Mouse (Mus musculus): Measurements from ENCODE around the gene Fam208a. TPM values are rescaled to one million over a fixed set of nuclear protein-coding genes. Genes with fewer than 3 reads are reported as not detected.

Gene Fam208a
- polyA plus RNA-seq, 1 experiment from 2014 or later: 21.6 TPM

- H3K36me3 ChIP-seq (replicated peaks): no peaks in the 10 kb centered on the region
- no peak overlapping the region for H3K9ac ChIP-seq
- no peak overlapping the region for H3K4me2 ChIP-seq
- no peaks in the 10 kb centered on the region for H3K27me3 ChIP-seq
- H3K4me1 ChIP-seq: no peaks in the 10 kb centered on the region
- no peak for ATAC-seq (ENCODE audit: low FRiP score)
- H3K4me3 ChIP-seq (replicated peaks): no peak overlapping the region
- 92% methylated on average over 6 of the region's 6 CpGs for WGBS
- no peaks in the 10 kb centered on the region for H3K9me3 ChIP-seq
- no peak overlapping the region for H3K27ac ChIP-seq
These were observed 28.1 kb upstream of the Fam208a start for GRCm38 (mm10) chr14:27400495-27400894.

GRCm38 (mm10) chr14:27401717-27402278, 26.8 kb upstream of the Fam208a start:
- H3K9me3 ChIP-seq: no peaks in the 10 kb centered on the region
- no peaks in the 10 kb centered on the region for H3K27me3 ChIP-seq
- no peaks in the 10 kb centered on the region for H3K4me1 ChIP-seq
- no peak overlapping the region for H3K4me3 ChIP-seq (replicated peaks)
- 91% methylated on average over 12 of the region's 12 CpGs for WGBS
- H3K27ac ChIP-seq: no peak overlapping the region
- no peaks in the 10 kb centered on the region for H3K36me3 ChIP-seq (replicated peaks)
- no peak overlapping the region for H3K9ac ChIP-seq
- no peak overlapping the region for H3K4me2 ChIP-seq
- no peak for ATAC-seq (ENCODE audit: low FRiP score)

GRCm38 (mm10) chr14:27402332-27403250, 26.0 kb upstream of the Fam208a start:
- no peak for ATAC-seq (ENCODE audit: low FRiP score)
- Histone ChIP-seq H3K4me1 (no peaks in the 10 kb centered on the region), H3K36me3 (replicated peaks) (no peaks in the 10 kb centered on the region), H3K9me3 (no peaks in the 10 kb centered on the region), H3K4me2 (no peak overlapping the region), H3K27ac (no peak overlapping the region), H3K27me3 (no peaks in the 10 kb centered on the region), H3K4me3 (replicated peaks) (no peak overlapping the region), H3K9ac (no peak overlapping the region)
- WGBS: 83% methylated on average over 10 of the region's 10 CpGs

GRCm38 (mm10) chr14:27405452-27405851, 23.2 kb upstream of the Fam208a start:
- Histone ChIP-seq H3K36me3 (replicated peaks) (no peaks in the 10 kb centered on the region), H3K4me3 (replicated peaks) (no peak overlapping the region), H3K4me2 (no peak overlapping the region), H3K9ac (no peak overlapping the region), H3K4me1 (no peaks in the 10 kb centered on the region), H3K9me3 (0 out of 2 replicates have a peak, but pooled peaks cover 5% of the 10 kb centered on the region), H3K27ac (no peak overlapping the region), H3K27me3 (no peaks in the 10 kb centered on the region)
- ATAC-seq (ENCODE audit: low FRiP score): no peak
- WGBS: 86% methylated on average over 4 of the region's 4 CpGs

- no peak overlapping the region for H3K4me2 ChIP-seq
- no peak overlapping the region for H3K9ac ChIP-seq
- H3K36me3 ChIP-seq (replicated peaks): no peaks in the 10 kb centered on the region
- no peaks in the 10 kb centered on the region for H3K27me3 ChIP-seq
- no peak overlapping the region for H3K27ac ChIP-seq
- no peak for ATAC-seq (ENCODE audit: low FRiP score)
- 0 out of 2 replicates have a peak, but pooled peaks cover 5% of the 10 kb centered on the region for H3K9me3 ChIP-seq
- 98% methylated on average over 2 of the region's 2 CpGs for WGBS
- no peak overlapping the region for H3K4me3 ChIP-seq (replicated peaks)
- no peaks in the 10 kb centered on the region for H3K4me1 ChIP-seq
These were observed 22.7 kb upstream of the Fam208a start for GRCm38 (mm10) chr14:27405947-27406346.

GRCm38 (mm10) chr14:27408240-27408639, 20.4 kb upstream of the Fam208a start:
- Histone ChIP-seq H3K9ac (no peak overlapping the region), H3K4me2 (no peak overlapping the region), H3K9me3 (0 out of 2 replicates have a peak, but pooled peaks cover 5% of the 10 kb centered on the region), H3K36me3 (replicated peaks) (no peaks in the 10 kb centered on the region), H3K27ac (no peak overlapping the region), H3K4me1 (no peaks in the 10 kb centered on the region), H3K4me3 (replicated peaks) (no peak overlapping the region), H3K27me3 (no peaks in the 10 kb centered on the region)
- ATAC-seq (ENCODE audit: low FRiP score): no peak
- 90% methylated on average over 3 of the region's 3 CpGs for WGBS

- no peaks in the 10 kb centered on the region for H3K27me3 ChIP-seq
- H3K4me1 ChIP-seq: no peaks in the 10 kb centered on the region
- H3K27ac ChIP-seq: no peak overlapping the region
- no peak for ATAC-seq (ENCODE audit: low FRiP score)
- no peaks in the 10 kb centered on the region for H3K36me3 ChIP-seq (replicated peaks)
- 97% methylated on average over 3 of the region's 3 CpGs for WGBS
- 0 out of 2 replicates have a peak, but pooled peaks cover 5% of the 10 kb centered on the region for H3K9me3 ChIP-seq
- H3K4me3 ChIP-seq (replicated peaks): no peak overlapping the region
- H3K4me2 ChIP-seq: no peak overlapping the region
- no peak overlapping the region for H3K9ac ChIP-seq
These were observed 19.0 kb upstream of the Fam208a start for GRCm38 (mm10) chr14:27409662-27410061.

- H3K9me3 ChIP-seq: 0 out of 2 replicates have a peak, but pooled peaks cover 5% of the 10 kb centered on the region
- H3K27ac ChIP-seq: no peak overlapping the region
- ATAC-seq (ENCODE audit: low FRiP score): no peak
- H3K4me2 ChIP-seq: no peak overlapping the region
- no peak overlapping the region for H3K4me3 ChIP-seq (replicated peaks)
- 92% methylated on average over 7 of the region's 7 CpGs for WGBS
- H3K27me3 ChIP-seq: no peaks in the 10 kb centered on the region
- H3K9ac ChIP-seq: no peak overlapping the region
- no peaks in the 10 kb centered on the region for H3K36me3 ChIP-seq (replicated peaks)
- no peaks in the 10 kb centered on the region for H3K4me1 ChIP-seq
These were observed 17.1 kb upstream of the Fam208a start for GRCm38 (mm10) chr14:27411492-27411891.

GRCm38 (mm10) chr14:27412699-27413098, 15.9 kb upstream of the Fam208a start:
- Histone ChIP-seq H3K4me2 (no peak overlapping the region), H3K27me3 (no peaks in the 10 kb centered on the region), H3K9ac (no peak overlapping the region), H3K36me3 (replicated peaks) (no peaks in the 10 kb centered on the region), H3K4me3 (replicated peaks) (no peak overlapping the region), H3K9me3 (0 out of 2 replicates have a peak, but pooled peaks cover 5% of the 10 kb centered on the region), H3K27ac (no peak overlapping the region), H3K4me1 (no peaks in the 10 kb centered on the region)
- ATAC-seq (ENCODE audit: low FRiP score): no peak
- 91% methylated on average over 8 of the region's 8 CpGs for WGBS

GRCm38 (mm10) chr14:27413961-27414360, 14.7 kb upstream of the Fam208a start:
- H3K9ac ChIP-seq: no peak overlapping the region
- H3K9me3 ChIP-seq: 0 out of 2 replicates have a peak, but pooled peaks cover 5% of the 10 kb centered on the region
- no peak for ATAC-seq (ENCODE audit: low FRiP score)
- H3K4me3 ChIP-seq (replicated peaks): no peak overlapping the region
- WGBS: 42% methylated on average over 4 of the region's 4 CpGs
- H3K36me3 ChIP-seq (replicated peaks): no peaks in the 10 kb centered on the region
- H3K27me3 ChIP-seq: no peaks in the 10 kb centered on the region
- no peak overlapping the region for H3K4me2 ChIP-seq
- H3K27ac ChIP-seq: no peak overlapping the region
- no peaks in the 10 kb centered on the region for H3K4me1 ChIP-seq

- 62% methylated on average over 3 of the region's 3 CpGs for WGBS
- Histone ChIP-seq H3K4me3 (replicated peaks) (no peak overlapping the region), H3K9me3 (no peaks in the 10 kb centered on the region), H3K4me1 (no peaks in the 10 kb centered on the region), H3K4me2 (no peak overlapping the region), H3K27ac (no peak overlapping the region), H3K36me3 (replicated peaks) (no peaks in the 10 kb centered on the region), H3K9ac (no peak overlapping the region), H3K27me3 (no peaks in the 10 kb centered on the region)
- ATAC-seq (ENCODE audit: low FRiP score): no peak
These were observed 7.8 kb upstream of the Fam208a start for GRCm38 (mm10) chr14:27420816-27421215.

- whole genome bisulfite sequencing: 95% methylated on average over 1 of the region's 1 CpGs
- Histone ChIP-seq H3K4me1 (no peaks in the 10 kb centered on the region), H3K9me3 (no peaks in the 10 kb centered on the region), H3K27ac (no peak overlapping the region), H3K4me3 (replicated peaks) (no peak overlapping the region), H3K27me3 (no peaks in the 10 kb centered on the region), H3K9ac (no peak overlapping the region), H3K36me3 (replicated peaks) (no peaks in the 10 kb centered on the region), H3K4me2 (no peak overlapping the region)
- ATAC-seq (ENCODE audit: low FRiP score): no peak
These were observed 6.3 kb upstream of the Fam208a start for GRCm38 (mm10) chr14:27422301-27422700.

All from forebrain, embryonic 12.5 days (tissue).